In genomic region chr12:80567375-80567774, GRCm38 (mm10) we compare ENCODE assay signal across 8 mouse cellular contexts. TPM values are rescaled to one million over a fixed set of nuclear protein-coding genes. Genes with fewer than 3 reads are reported as not detected.
DNase-seq lines count a peak whose midpoint lies in the region; ATAC-seq and TF ChIP-seq lines count a peak whose summit lies in the region.

No protein-coding gene starts in this region.

- H3K9ac ChIP-seq in forebrain, embryonic 12.5 days, result no peak overlapping the region
- H3K9ac ChIP-seq in forebrain, embryonic 11.5 days (ENCODE audit: low read length), result no peak overlapping the region
- no peak overlapping the region for H3K9ac ChIP-seq in hindbrain, embryonic 11.5 days (ENCODE audit: low read depth, low read length)
- H3K9ac ChIP-seq in limb, embryonic 12.5 days (replicated peaks), result no peak overlapping the region

- ATAC-seq in forebrain, embryonic 12.5 days (ENCODE audit: low FRiP score), result no peak
- no peak for ATAC-seq in forebrain, embryonic 11.5 days (replicated peaks; ENCODE audit: low FRiP score)
- no peak for ATAC-seq in hindbrain, embryonic 11.5 days (ENCODE audit: low FRiP score)
- ATAC-seq in limb, embryonic 12.5 days (ENCODE audit: insufficient number of reproducible peaks, insufficient read depth, low FRiP score, low TSS enrichment, low read depth), result no peak

- H3K36me3 ChIP-seq in forebrain, embryonic 12.5 days (replicated peaks), result no peaks in the 10 kb centered on the region
- no peaks in the 10 kb centered on the region for H3K36me3 ChIP-seq in forebrain, embryonic 11.5 days (ENCODE audit: control insufficient read depth, insufficient read depth, low read length)
- H3K36me3 ChIP-seq in hindbrain, embryonic 11.5 days (ENCODE audit: control insufficient read depth, insufficient read depth, low read length), result no peaks in the 10 kb centered on the region
- no peaks in the 10 kb centered on the region for H3K36me3 ChIP-seq in limb, embryonic 12.5 days

- H3K27me3 ChIP-seq in forebrain, embryonic 12.5 days, result no peaks in the 10 kb centered on the region
- H3K27me3 ChIP-seq in forebrain, embryonic 11.5 days (ENCODE audit: control insufficient read depth, insufficient read depth, low read length), result no peaks in the 10 kb centered on the region
- peaks cover 2% of the 10 kb centered on the region; the same call in 1 of the 2 replicates for H3K27me3 ChIP-seq in hindbrain, embryonic 11.5 days (ENCODE audit: control insufficient read depth, insufficient read depth, low read length)
- peaks cover 7% of the 10 kb centered on the region; the same call in 1 of the 2 replicates for H3K27me3 ChIP-seq in limb, embryonic 12.5 days

- no peak for TF ChIP-seq POLR2A in brain, embryonic 14.5 days (IDR thresholded peaks at IDR 0.05; ENCODE audit: borderline replicate concordance, extremely low read depth, insufficient read depth, insufficient read length, poor library complexity, severe bottlenecking)

- H3K4me3 ChIP-seq in forebrain, embryonic 12.5 days (replicated peaks), result no peak overlapping the region
- no peak overlapping the region for H3K4me3 ChIP-seq in forebrain, embryonic 11.5 days (ENCODE audit: low read depth, low read length)
- H3K4me3 ChIP-seq in hindbrain, embryonic 11.5 days (ENCODE audit: low read depth, low read length), result no peak overlapping the region
- H3K4me3 ChIP-seq in limb, embryonic 12.5 days (replicated peaks), result no peak overlapping the region

- H3K4me1 ChIP-seq in forebrain, embryonic 12.5 days, result peaks cover 22% of the 10 kb centered on the region
- H3K4me1 ChIP-seq in forebrain, embryonic 11.5 days (replicated peaks; ENCODE audit: control insufficient read depth, insufficient read depth, low read length), result peaks cover 4% of the 10 kb centered on the region; the same call in 1 of the 2 replicates
- no peaks in the 10 kb centered on the region for H3K4me1 ChIP-seq in hindbrain, embryonic 11.5 days (replicated peaks; ENCODE audit: control insufficient read depth, insufficient read depth, low read length)
- peaks cover 38% of the 10 kb centered on the region for H3K4me1 ChIP-seq in limb, embryonic 12.5 days (replicated peaks)

- no peak for TF ChIP-seq CTCF in brain, embryonic 14.5 days (IDR thresholded peaks at IDR 0.05; ENCODE audit: borderline replicate concordance, extremely low read depth, insufficient read depth, insufficient read length)

- no peak for DNase-seq in forebrain, embryonic 11.5 days (ENCODE audit: low spot score)
- peak; percentile 92 for DNase-seq in brain, embryonic 14.5 days (ENCODE audit: low read depth)
- DNase-seq in hindbrain, embryonic 11.5 days (ENCODE audit: low spot score), result peak; percentile 40
- no peak for DNase-seq in adrenal gland, adult 2 months
- DNase-seq in testis, postnatal 10 days (ENCODE audit: low spot score), result no peak
- DNase-seq in heart, adult 11 months, result no peak

- no peak overlapping the region for H3K4me2 ChIP-seq in forebrain, embryonic 12.5 days
- H3K4me2 ChIP-seq in forebrain, embryonic 11.5 days (ENCODE audit: low read depth, low read length, severe bottlenecking), result no peak overlapping the region
- H3K4me2 ChIP-seq in hindbrain, embryonic 11.5 days (replicated peaks; ENCODE audit: low read depth, low read length), result no peak overlapping the region
- H3K4me2 ChIP-seq in limb, embryonic 12.5 days, result peak overlapping the region; percentile 1

- H3K9me3 ChIP-seq in forebrain, embryonic 12.5 days, result no peaks in the 10 kb centered on the region
- H3K9me3 ChIP-seq in forebrain, embryonic 11.5 days (ENCODE audit: control insufficient read depth, low read length), result no peaks in the 10 kb centered on the region
- no peaks in the 10 kb centered on the region for H3K9me3 ChIP-seq in hindbrain, embryonic 11.5 days (ENCODE audit: control insufficient read depth, low read length)
- H3K9me3 ChIP-seq in limb, embryonic 12.5 days, result no peaks in the 10 kb centered on the region

- 49% methylated on average over 3 of the region's 3 CpGs for WGBS in forebrain, embryonic 12.5 days
- 45% methylated on average over 3 of the region's 3 CpGs for WGBS in forebrain, embryonic 11.5 days
- WGBS in hindbrain, embryonic 11.5 days, result 18% methylated on average over 3 of the region's 3 CpGs
- WGBS in limb, embryonic 12.5 days, result 10% methylated on average over 3 of the region's 3 CpGs

- 0 out of 2 replicates have a peak overlapping the region, but pooled peaks have one; percentile 8 for H3K27ac ChIP-seq in forebrain, embryonic 12.5 days
- no peak overlapping the region for H3K27ac ChIP-seq in forebrain, embryonic 11.5 days (ENCODE audit: low read depth, low read length)
- no peak overlapping the region for H3K27ac ChIP-seq in hindbrain, embryonic 11.5 days (ENCODE audit: low read depth, low read length)
- peak overlapping the region; percentile 73 for H3K27ac ChIP-seq in limb, embryonic 12.5 days

RNA-seq across cellular contexts. Expression of gene Galnt16, which starts 49.3 kb away (rescaled TPM):
- 29.4 and 31.6 TPM in 2 replicates for polyA plus RNA-seq in forebrain, embryonic 12.5 days (2016; fragmentation: Nextera tagmentation; extraction: Ambion mirVana)
- polyA plus RNA-seq in forebrain, embryonic 11.5 days (2014; fragmentation: Nextera tagmentation; extraction: Ambion mirVana), result 19.9 and 20.3 TPM in 2 replicates
- 13.2 and 28.1 TPM in 2 replicates for polyA plus RNA-seq in brain, embryonic 14.5 days (2012; rRNA removed)
- polyA plus RNA-seq in hindbrain, embryonic 11.5 days (2014; fragmentation: Nextera tagmentation; extraction: Ambion mirVana), result 8.6 and 9.1 TPM in 2 replicates
- polyA plus RNA-seq in limb, embryonic 12.5 days (2016; fragmentation: Nextera tagmentation; extraction: Ambion mirVana), result 8.9 and 10.7 TPM in 2 replicates
- total RNA-seq in adrenal gland, adult 2 months (2021), result 1 to 10 TPM; 6.7 to 9.3 TPM
- polyA plus RNA-seq in adrenal gland, adult 2 months (2012; rRNA removed), result 4.0 and 6.3 TPM in 2 replicates

Comparison
In these comparisons a context has a peak if more than half of its experiments do, and no peak if none do; other contexts are left out.
1. H3K27ac ChIP-seq: peak in forebrain, embryonic 12.5 days (single experiment) and limb, embryonic 12.5 days (single experiment); none in forebrain, embryonic 11.5 days (single experiment) and hindbrain, embryonic 11.5 days (single experiment).
2. DNase-seq: peak in brain, embryonic 14.5 days (single experiment) and hindbrain, embryonic 11.5 days (single experiment); none in forebrain, embryonic 11.5 days (single experiment), adrenal gland, adult 2 months (single experiment), testis, postnatal 10 days (single experiment) and heart, adult 11 months (single experiment).